Mouse (Mus musculus) lung, postnatal 4 days (tissue): ENCODE data around the gene Prnd.

Experiments
- DNase-seq, 2 experiments: peaks; one replicate each; pipeline ENCODE4 v3.0.0; 2021

Prnd gene

DNA sequence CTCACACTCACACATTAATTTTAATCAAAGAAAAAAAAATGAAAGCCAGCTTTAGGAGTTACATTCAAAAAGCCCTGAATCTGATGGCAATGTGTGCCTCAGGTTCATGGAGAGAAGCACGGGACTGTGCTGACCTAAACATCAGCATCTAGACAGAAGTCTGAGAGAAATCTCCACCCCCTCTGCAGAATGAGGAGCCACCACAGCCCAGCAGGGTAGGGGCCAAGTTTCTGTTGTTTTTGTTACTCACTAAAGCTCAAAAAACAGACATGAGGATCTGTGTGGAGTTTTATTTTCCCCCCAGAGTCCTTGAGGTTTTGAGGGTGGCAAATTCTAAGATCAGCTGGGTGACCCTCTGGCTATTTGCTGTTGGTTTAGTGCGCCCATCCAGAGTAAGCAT lies 37.9 kb downstream of the Prnd start:
- DNase-seq: no peak

DNA sequence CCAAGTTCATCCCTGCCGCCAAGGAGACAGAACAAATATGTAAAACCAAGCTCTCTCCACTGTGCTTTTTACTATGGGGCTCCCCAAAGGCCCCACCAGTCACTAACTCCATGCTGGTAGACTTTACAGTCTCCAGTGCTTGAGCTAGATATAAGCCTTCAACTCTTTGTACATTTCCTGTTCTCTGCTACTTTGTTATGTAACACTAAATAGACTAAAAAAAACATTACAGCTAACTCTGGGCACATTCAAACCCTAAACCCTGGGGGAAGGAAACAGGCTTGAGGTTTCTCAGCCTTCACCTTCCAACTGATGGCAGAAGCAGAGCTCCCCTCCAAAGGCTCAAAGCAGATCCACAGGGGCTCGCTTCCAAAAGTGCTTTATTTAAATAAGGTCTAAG lies 41.8 kb downstream of the Prnd start:
- DNase-seq: no peak

- no peak for DNase-seq
Observed at GRCm38 (mm10) chr2:131993151-131993550, 42.5 kb downstream of the Prnd start.

DNA sequence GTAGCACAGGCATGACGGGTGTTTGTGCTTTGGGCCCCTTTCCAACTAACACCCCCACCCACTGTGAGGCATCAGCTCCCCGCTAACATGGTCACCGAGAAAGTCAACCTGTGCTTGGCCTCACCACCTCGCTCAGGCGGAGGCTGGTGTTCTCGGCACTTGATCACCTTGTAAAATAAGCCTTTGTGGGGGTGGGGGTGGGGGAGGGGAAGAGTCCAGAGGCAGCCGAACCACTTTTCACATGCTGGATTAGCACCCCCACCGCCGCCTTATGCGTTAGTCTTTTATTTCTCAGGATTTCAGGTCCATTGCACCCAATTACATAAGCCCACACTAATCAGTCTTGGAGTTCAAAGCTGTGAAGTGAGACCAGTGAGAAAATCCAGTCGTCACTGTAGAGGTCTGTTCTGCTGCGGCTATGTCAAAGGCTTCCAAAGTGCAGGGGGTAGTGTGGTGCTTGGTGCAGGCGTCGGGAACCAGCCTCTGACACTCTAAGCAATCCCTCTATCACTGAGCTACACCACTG lies 43.0 kb downstream of the Prnd start:
- no peak for DNase-seq

DNA sequence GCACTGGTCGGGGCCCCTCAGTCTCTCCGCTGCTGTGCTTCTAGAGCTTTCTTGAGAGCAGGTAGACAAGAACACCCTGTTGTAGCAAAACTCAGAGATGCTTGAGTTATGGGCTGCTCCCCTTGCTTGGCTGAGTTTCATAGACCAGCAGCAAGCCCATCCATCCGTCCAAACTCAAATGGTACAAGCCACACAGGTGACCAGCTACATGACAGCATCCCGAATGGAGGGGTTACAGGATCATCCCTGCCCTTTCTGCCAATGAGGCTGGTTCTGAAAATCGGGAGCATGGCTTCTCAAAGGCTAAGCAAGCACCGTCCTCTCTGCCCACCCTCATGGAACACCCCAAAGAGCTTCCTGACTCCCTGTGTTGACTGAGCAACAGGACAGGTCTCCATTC lies 44.3 kb downstream of the Prnd start:
- no peak for DNase-seq

DNA sequence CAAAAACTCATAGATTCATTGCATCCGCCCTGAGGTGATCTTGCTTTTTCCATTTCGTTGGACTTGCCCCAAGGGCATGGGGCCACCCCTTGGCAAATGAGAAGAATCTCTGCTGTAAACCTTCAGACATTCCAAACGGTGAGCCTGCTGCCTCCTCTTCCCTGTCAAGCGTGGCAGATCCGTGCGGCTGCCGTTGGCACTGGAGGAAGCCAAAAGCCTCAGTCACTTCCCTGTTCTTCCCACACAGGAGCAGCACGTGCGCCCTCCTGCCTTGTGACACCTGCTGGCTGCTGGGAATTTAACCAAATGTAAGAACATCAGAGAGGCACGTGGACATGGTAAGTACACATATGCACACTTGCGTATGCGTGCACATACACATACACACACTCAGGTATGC lies 45.1 kb downstream of the Prnd start:
- DNase-seq: no peak

GRCm38 (mm10) chr2:131996369-131996768 lies 45.7 kb downstream of the Prnd start:
- DNase-seq: peak in 1 of 2 experiments; percentile 15

GRCm38 (mm10) chr2:131997356-131997755 lies 46.7 kb downstream of the Prnd start:
- DNase-seq: peak in 1 of 2 experiments; percentile 11

- peak; percentile 32 to 33 for DNase-seq
Observed at GRCm38 (mm10) chr2:132001696-132002334, 51.2 kb downstream of the Prnd start.

DNA sequence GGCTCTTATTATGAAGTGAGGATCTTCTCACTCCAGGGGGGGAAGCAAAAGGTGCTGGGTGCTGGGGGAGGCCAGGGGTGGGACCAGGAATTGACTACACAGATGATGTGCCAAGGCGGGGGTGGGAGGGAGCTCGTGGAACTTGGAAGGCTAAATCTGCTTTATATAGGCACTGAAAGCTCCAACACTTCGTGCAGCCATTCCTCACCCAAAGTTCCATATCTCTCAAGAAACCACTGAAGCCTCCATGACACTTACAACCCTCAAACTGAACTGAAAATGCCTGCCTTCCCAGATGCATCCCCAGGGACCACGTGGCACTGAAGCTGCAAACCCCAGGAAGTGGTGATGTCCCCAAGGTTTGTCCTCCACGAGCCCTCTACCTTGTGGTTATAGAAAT lies 53.3 kb downstream of the Prnd start:
- DNase-seq: peak in 1 of 2 experiments; percentile 11

DNA sequence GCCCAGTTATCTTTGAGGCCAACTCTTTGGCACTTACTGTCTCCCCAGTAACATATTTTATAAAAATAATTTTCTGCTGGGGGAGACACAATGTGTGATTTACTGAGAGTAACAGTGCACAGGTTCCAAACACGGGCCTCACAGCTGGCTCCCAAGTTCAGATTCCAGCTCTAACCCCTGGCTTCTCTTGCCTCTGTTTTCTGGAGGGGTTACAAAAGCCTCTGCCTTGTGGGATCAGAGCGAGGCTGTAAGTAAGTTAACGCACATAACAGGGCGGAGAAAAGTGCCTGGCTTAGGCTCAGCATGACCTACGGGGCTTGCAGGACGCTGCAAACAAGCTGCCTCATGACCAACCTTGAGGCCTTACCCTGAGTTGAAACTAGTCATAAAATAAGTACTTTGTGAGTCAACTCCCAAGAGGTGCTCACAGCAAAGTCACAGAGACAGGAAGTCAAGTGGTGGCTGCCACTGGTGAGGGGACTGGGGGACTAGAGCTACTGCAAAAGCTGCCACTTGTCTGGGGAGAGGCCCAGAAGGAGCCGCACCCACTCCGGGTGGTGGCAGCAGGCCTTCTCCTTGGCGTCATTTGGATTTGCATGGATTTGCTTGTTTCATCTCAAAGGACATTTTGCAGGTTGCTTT lies 54.0 kb downstream of the Prnd start:
- peak; percentile 54 to 84 for DNase-seq

DNA sequence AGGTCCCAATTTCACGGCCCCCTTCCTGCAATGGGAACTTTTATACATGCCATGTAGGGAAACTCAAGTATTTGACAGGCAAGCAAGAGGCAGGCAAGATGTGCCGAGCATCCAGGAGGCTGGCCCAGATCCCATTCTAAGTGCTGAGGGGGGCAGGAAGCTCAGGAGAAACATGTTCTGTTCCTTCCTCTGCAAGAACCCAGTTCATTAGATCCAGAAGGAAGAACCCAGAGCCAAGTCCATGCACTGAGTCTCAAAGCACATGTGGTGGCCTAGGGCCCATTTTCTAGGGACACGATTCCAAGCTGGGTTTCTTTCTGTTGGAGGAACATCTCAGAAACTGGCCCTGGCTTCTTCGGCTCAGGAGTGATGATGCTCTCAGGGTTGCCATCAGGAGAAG lies 54.8 kb downstream of the Prnd start:
- peak in 1 of 2 experiments; percentile 24 for DNase-seq
